Mouse (Mus musculus) hindbrain, embryonic 11.5 days (tissue): ENCODE measurements around the gene Dnmbp. TPM values are rescaled to one million over a fixed set of nuclear protein-coding genes. Genes with fewer than 3 reads are reported as not detected.

Experiments used
- ATAC-seq: fragments of 200-750 bp; cut with Nextera tagmentation; 2 replicates; pipeline ENCODE4 v1.8.0; 2017; ENCODE audit warnings: mild to moderate bottlenecking, moderate TSS enrichment, moderate library complexity; ENCODE audit not compliant: low FRiP score
- DNase-seq: peaks from one replicate; pipeline ENCODE4 v3.0.0-alpha.2; 2015; ENCODE audit warnings: low spot score
- H3K27ac ChIP-seq: fragments of 300-500 bp; sonication (generic); 2 replicates; pipeline ENCODE4 v1.5.1; 2014; ENCODE audit warnings: mild to moderate bottlenecking, low read depth, low read length
- H3K27me3 ChIP-seq: fragments of 300-500 bp; sonication (generic); 2 replicates; pipeline ENCODE4 v1.6.1; 2014; ENCODE audit warnings: mild to moderate bottlenecking, low read length, moderate library complexity, mixed read lengths; ENCODE audit not compliant: control insufficient read depth, insufficient read depth
- H3K36me3 ChIP-seq: fragments of 300-500 bp; sonication (generic); 2 replicates; pipeline ENCODE4 v1.6.1; 2014; ENCODE audit warnings: mild to moderate bottlenecking, low read length, moderate library complexity, mixed read lengths; ENCODE audit not compliant: control insufficient read depth, insufficient read depth
- H3K4me1 ChIP-seq: fragments of 300-500 bp; sonication (generic); replicated peaks from 2 replicates; pipeline ENCODE4 v1.6.1; 2014; ENCODE audit warnings: low read length, mixed read lengths; ENCODE audit not compliant: control insufficient read depth, insufficient read depth
- H3K4me2 ChIP-seq: fragments of 300-500 bp; sonication (generic); replicated peaks from 2 replicates; pipeline ENCODE4 v1.6.1; 2014; ENCODE audit warnings: mild to moderate bottlenecking, low read depth, low read length
- H3K4me3 ChIP-seq: fragments of 300-500 bp; sonication (generic); 2 replicates; pipeline ENCODE4 v1.5.1; 2014; ENCODE audit warnings: low read depth, low read length
- H3K9ac ChIP-seq: fragments of 300-500 bp; sonication (generic); 2 replicates; pipeline ENCODE4 v1.6.1; 2014; ENCODE audit warnings: low read depth, low read length
- H3K9me3 ChIP-seq: fragments of 300-500 bp; sonication (generic); 2 replicates; pipeline ENCODE4 v1.6.1; 2016; ENCODE audit warnings: low read length; ENCODE audit not compliant: control insufficient read depth
- WGBS: fragments of 180-500 bp; shearing (Covaris S2); extraction: QIAGEN DNeasy Blood & Tissue Kit; methylation state at CpG from one replicate; pipeline ENCODE4 v1.1.7; 2014; 5-methylcytosine and 5-hydroxymethylcytosine counted together
- polyA plus RNA-seq: library from polyadenylated mRNA; unstranded; fragments of >200 nt; fragmentation: Nextera tagmentation; extraction: Ambion mirVana; gene quantifications from 2 replicates; pipeline ENCODE4 v1.2.1, GENCODE M21; 2014

Dnmbp gene
- polyA plus RNA-seq, 1 experiment from 2014 or later = 13.5 TPM

GRCm38 (mm10) chr19:43920453-43921300 lies 19.3 kb downstream of the Dnmbp start:
- H3K36me3 ChIP-seq = no peaks in the 10 kb centered on the region
- DNase-seq (no peak), ATAC-seq (no peak)
- no peaks in the 10 kb centered on the region; the same call in 1 of the 2 replicates for H3K9me3 ChIP-seq
- H3K4me1 ChIP-seq = 0 out of 2 replicates have a peak, but pooled peaks cover 2% of the 10 kb centered on the region
- H3K4me2 ChIP-seq = no peak overlapping the region
- WGBS = 18% methylated on average over 32 of the region's 32 CpGs
- H3K27me3 ChIP-seq = no peaks in the 10 kb centered on the region
- H3K9ac ChIP-seq = no peak overlapping the region
- no peak overlapping the region for H3K27ac ChIP-seq
- H3K4me3 ChIP-seq = no peak overlapping the region

DNA sequence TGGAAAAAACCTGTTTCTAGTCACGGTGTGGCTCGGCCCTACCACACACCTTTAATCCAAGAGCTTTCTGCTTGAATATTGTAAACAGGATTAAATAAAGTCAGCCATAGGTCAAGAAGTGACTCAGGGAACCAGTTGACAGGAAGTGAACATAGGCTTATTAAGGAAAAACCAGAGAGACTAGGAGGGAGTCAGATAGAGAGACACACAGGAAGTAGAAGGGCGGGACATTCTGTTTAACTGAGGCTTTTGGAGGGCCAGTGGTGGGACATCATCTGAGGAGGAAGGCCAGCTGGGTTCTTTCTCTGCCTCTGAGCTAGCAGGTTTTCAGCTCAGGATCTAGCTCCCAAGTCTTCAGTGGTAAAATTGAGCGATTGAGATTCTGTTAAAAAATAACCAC lies 20.1 kb downstream of the Dnmbp start:
- Histone ChIP-seq H3K9ac (no peak overlapping the region), H3K4me1 (0 out of 2 replicates have a peak, but pooled peaks cover 2% of the 10 kb centered on the region), H3K9me3 (no peaks in the 10 kb centered on the region; the same call in 1 of the 2 replicates), H3K4me3 (no peak overlapping the region), H3K4me2 (no peak overlapping the region), H3K27me3 (no peaks in the 10 kb centered on the region), H3K27ac (no peak overlapping the region), H3K36me3 (no peaks in the 10 kb centered on the region)
- no peak for DNase-seq
- no peak for ATAC-seq
- WGBS = 91% methylated on average over 4 of the region's 4 CpGs

GRCm38 (mm10) chr19:43918834-43919233 lies 21.2 kb downstream of the Dnmbp start:
- Histone ChIP-seq H3K27ac (no peak overlapping the region), H3K36me3 (no peaks in the 10 kb centered on the region), H3K4me1 (0 out of 2 replicates have a peak, but pooled peaks cover 2% of the 10 kb centered on the region), H3K9ac (no peak overlapping the region), H3K27me3 (no peaks in the 10 kb centered on the region), H3K4me2 (no peak overlapping the region), H3K4me3 (no peak overlapping the region), H3K9me3 (no peaks in the 10 kb centered on the region; the same call in 1 of the 2 replicates)
- no peak for DNase-seq
- no peak for ATAC-seq
- 76% methylated on average over 3 of the region's 3 CpGs for WGBS

- H3K36me3 ChIP-seq = no peaks in the 10 kb centered on the region
- no peak overlapping the region for H3K4me3 ChIP-seq
- H3K9ac ChIP-seq = no peak overlapping the region
- H3K9me3 ChIP-seq = no peaks in the 10 kb centered on the region; the same call in 1 of the 2 replicates
- ATAC-seq = no peak
- H3K4me2 ChIP-seq = no peak overlapping the region
- H3K27ac ChIP-seq = no peak overlapping the region
- 0 out of 2 replicates have a peak, but pooled peaks cover 2% of the 10 kb centered on the region for H3K4me1 ChIP-seq
- no peak for DNase-seq
- H3K27me3 ChIP-seq = no peaks in the 10 kb centered on the region
- WGBS = 83% methylated on average over 6 of the region's 6 CpGs
Observed at GRCm38 (mm10) chr19:43917763-43918162, 22.2 kb downstream of the Dnmbp start.

GRCm38 (mm10) chr19:43917406-43917691 lies 22.6 kb downstream of the Dnmbp start:
- WGBS = 78% methylated on average over 2 of the region's 2 CpGs
- 0 out of 2 replicates have a peak, but pooled peaks cover 2% of the 10 kb centered on the region for H3K4me1 ChIP-seq
- H3K36me3 ChIP-seq = no peaks in the 10 kb centered on the region
- ATAC-seq (no peak), DNase-seq (no peak)
- no peaks in the 10 kb centered on the region for H3K9me3 ChIP-seq
- no peak overlapping the region for H3K4me2 ChIP-seq
- H3K27me3 ChIP-seq = no peaks in the 10 kb centered on the region
- no peak overlapping the region for H3K27ac ChIP-seq
- H3K9ac ChIP-seq = no peak overlapping the region
- H3K4me3 ChIP-seq = no peak overlapping the region

- H3K27me3 ChIP-seq = no peaks in the 10 kb centered on the region
- no peak for DNase-seq
- H3K9me3 ChIP-seq = no peaks in the 10 kb centered on the region
- 0 out of 2 replicates have a peak, but pooled peaks cover 2% of the 10 kb centered on the region for H3K4me1 ChIP-seq
- WGBS = 73% methylated on average over 21 of the region's 21 CpGs
- H3K9ac ChIP-seq = no peak overlapping the region
- no peak overlapping the region for H3K4me3 ChIP-seq
- no peak overlapping the region for H3K4me2 ChIP-seq
- H3K27ac ChIP-seq = no peak overlapping the region
- no peak for ATAC-seq
- H3K36me3 ChIP-seq = no peaks in the 10 kb centered on the region
Observed at GRCm38 (mm10) chr19:43916586-43917405, 23.2 kb downstream of the Dnmbp start.

GRCm38 (mm10) chr19:43915431-43915830 lies 24.6 kb downstream of the Dnmbp start:
- Histone ChIP-seq H3K9ac (no peak overlapping the region), H3K4me1 (0 out of 2 replicates have a peak, but pooled peaks cover under 1% of the 10 kb centered on the region), H3K4me2 (no peak overlapping the region), H3K36me3 (no peaks in the 10 kb centered on the region), H3K27me3 (no peaks in the 10 kb centered on the region), H3K27ac (no peak overlapping the region), H3K9me3 (no peaks in the 10 kb centered on the region), H3K4me3 (no peak overlapping the region)
- 65% methylated on average over 9 of the region's 9 CpGs for WGBS
- ATAC-seq (no peak), DNase-seq (no peak)

GRCm38 (mm10) chr19:43914986-43915385 lies 25.0 kb downstream of the Dnmbp start:
- 86% methylated on average over 9 of the region's 9 CpGs for WGBS

More at GRCm38 (mm10) chr19:43914986-43915385, 25.0 kb downstream of the Dnmbp start:
- Histone ChIP-seq H3K36me3 (no peaks in the 10 kb centered on the region), H3K4me2 (no peak overlapping the region), H3K9me3 (no peaks in the 10 kb centered on the region), H3K4me1 (no peaks in the 10 kb centered on the region), H3K27me3 (no peaks in the 10 kb centered on the region), H3K9ac (no peak overlapping the region), H3K27ac (no peak overlapping the region), H3K4me3 (no peak overlapping the region)
- ATAC-seq = no peak
- DNase-seq = no peak
